Mouse (Mus musculus): ENCODE results near the gene Lyz2. TPM values are rescaled to one million over a fixed set of nuclear protein-coding genes. Genes with fewer than 3 reads are reported as not detected.

The Lyz2 gene
- total and polyA plus RNA-seq, 3 experiments: 0.17 TPM; not detected in 2

- no peak overlapping the region for H3K4me2 ChIP-seq (ENCODE audit: insufficient read depth, low read depth, poor library complexity, severe bottlenecking)
- H3K79me2 ChIP-seq (replicated peaks; ENCODE audit: control insufficient read depth, extremely low read depth, insufficient read depth, poor library complexity, severe bottlenecking): no peaks in the 10 kb centered on the region
- H3K27ac ChIP-seq (ENCODE audit: insufficient read depth, low read depth): no peak overlapping the region
- no peak for DNase-seq (ENCODE audit: extremely low read depth)
- no peaks in the 10 kb centered on the region for H3K27me3 ChIP-seq (replicated peaks)
- no peaks in the 10 kb centered on the region for H3K9me3 ChIP-seq (replicated peaks; ENCODE audit: low read length)
- H3K4me3 ChIP-seq (replicated peaks in 1 of 3; ENCODE audit: low read depth in 2 of 3, low read length in 2 of 3, poor library complexity in 1 of 3): no peak overlapping the region
- H3K36me3 ChIP-seq (replicated peaks in 1 of 2; ENCODE audit: control insufficient read depth in 1 of 2, insufficient read depth in 1 of 2, low read length in 1 of 2): no peaks in the 10 kb centered on the region
- in situ Hi-C loops (cut with MboI; ENCODE audit: low pct_ligation_motif_present, low pct_unique_long_range_greater_than_20kb, low sequenced_read_pairs) (no loop called here), dilution Hi-C loops (cut with MboI; ENCODE audit: extremely low pct_ligation_motif_present, extremely low pct_unique_long_range_greater_than_20kb, low sequenced_read_pairs) (no loop called here)
- H3K4me1 ChIP-seq (ENCODE audit: control insufficient read depth in 1 of 2, insufficient read depth in 2 of 2): no peaks in the 10 kb centered on the region
- H3K9ac ChIP-seq (ENCODE audit: insufficient read depth, low read depth): no peak overlapping the region
- TF ChIP-seq GABPA (IDR thresholded peaks at IDR 0.05; ENCODE audit: insufficient replicate concordance, low read depth, low read length) (no peak), SMC3 (IDR thresholded peaks at IDR 0.05; ENCODE audit: low read depth, low read length) (no peak), JUND (conservative IDR thresholded peaks at IDR 0.05; ENCODE audit: low read depth, low read length) (no peak), MXI1 (IDR thresholded peaks at IDR 0.05; ENCODE audit: low read depth, low read length) (no peak)
These were observed 17.9 kb upstream of the Lyz2 start for GRCm38 (mm10) chr10:117299901-117300520.

GRCm38 (mm10) chr10:117299106-117299505, 17.0 kb upstream of the Lyz2 start:
- in situ Hi-C loops (cut with MboI; ENCODE audit: low pct_ligation_motif_present, low pct_unique_long_range_greater_than_20kb, low sequenced_read_pairs) (no loop called here), dilution Hi-C loops (cut with MboI; ENCODE audit: extremely low pct_ligation_motif_present, extremely low pct_unique_long_range_greater_than_20kb, low sequenced_read_pairs) (no loop called here)
- no peaks in the 10 kb centered on the region for H3K36me3 ChIP-seq (replicated peaks in 1 of 2; ENCODE audit: control insufficient read depth in 1 of 2, insufficient read depth in 1 of 2, low read length in 1 of 2)
- no peaks in the 10 kb centered on the region for H3K27me3 ChIP-seq (replicated peaks)
- TF ChIP-seq ZNF384 (IDR thresholded peaks at IDR 0.05; ENCODE audit: low read depth, low read length) (no peak), MEF2A (IDR thresholded peaks at IDR 0.05; ENCODE audit: borderline replicate concordance, low read depth, low read length) (no peak), MAZ (IDR thresholded peaks at IDR 0.05; ENCODE audit: low read depth, low read length) (no peak), E2F4 (IDR thresholded peaks at IDR 0.05; ENCODE audit: insufficient replicate concordance, low read depth, low read length) (no peak), RCOR1 (conservative IDR thresholded peaks at IDR 0.05; ENCODE audit: low read depth, low read length) (no peak), NELFE (IDR thresholded peaks at IDR 0.05; ENCODE audit: low read depth, low read length) (no peak), NRF1 (IDR thresholded peaks at IDR 0.05; ENCODE audit: low read depth, low read length) (no peak), ELF1 (IDR thresholded peaks at IDR 0.05; ENCODE audit: low read depth, low read length) (no peak), CHD2 (IDR thresholded peaks at IDR 0.05; ENCODE audit: low read length) (no peak), POLR2AphosphoS2 (IDR thresholded peaks at IDR 0.05; ENCODE audit: low read depth, low read length) (no peak), MAX (IDR thresholded peaks at IDR 0.05; ENCODE audit: low read length) (no peak), HCFC1 (IDR thresholded peaks at IDR 0.05; ENCODE audit: low read depth, low read length) (no peak)
- no peaks in the 10 kb centered on the region for H3K9me3 ChIP-seq (replicated peaks; ENCODE audit: low read length)
- H3K9ac ChIP-seq (ENCODE audit: insufficient read depth, low read depth): no peak overlapping the region
- no peaks in the 10 kb centered on the region for H3K79me2 ChIP-seq (replicated peaks; ENCODE audit: control insufficient read depth, extremely low read depth, insufficient read depth, poor library complexity, severe bottlenecking)
- no peak for DNase-seq (ENCODE audit: extremely low read depth)
- no peak overlapping the region for H3K27ac ChIP-seq (ENCODE audit: insufficient read depth, low read depth)
- no peak overlapping the region for H3K4me3 ChIP-seq (replicated peaks in 1 of 3; ENCODE audit: low read depth in 2 of 3, low read length in 2 of 3, poor library complexity in 1 of 3)
- H3K4me2 ChIP-seq (ENCODE audit: insufficient read depth, low read depth, poor library complexity, severe bottlenecking): no peak overlapping the region
- no peaks in the 10 kb centered on the region for H3K4me1 ChIP-seq (ENCODE audit: control insufficient read depth in 1 of 2, insufficient read depth in 2 of 2)
